Mouse (Mus musculus) embryo, embryonic 10 days (tissue): ENCODE measurements around the gene Dcdc2a.

Source experiments
- DNase-seq: peaks from one replicate; pipeline ENCODE4 v3.0.0-alpha.2; 2015; ENCODE audit warnings: low spot score

Gene Dcdc2a

DNA sequence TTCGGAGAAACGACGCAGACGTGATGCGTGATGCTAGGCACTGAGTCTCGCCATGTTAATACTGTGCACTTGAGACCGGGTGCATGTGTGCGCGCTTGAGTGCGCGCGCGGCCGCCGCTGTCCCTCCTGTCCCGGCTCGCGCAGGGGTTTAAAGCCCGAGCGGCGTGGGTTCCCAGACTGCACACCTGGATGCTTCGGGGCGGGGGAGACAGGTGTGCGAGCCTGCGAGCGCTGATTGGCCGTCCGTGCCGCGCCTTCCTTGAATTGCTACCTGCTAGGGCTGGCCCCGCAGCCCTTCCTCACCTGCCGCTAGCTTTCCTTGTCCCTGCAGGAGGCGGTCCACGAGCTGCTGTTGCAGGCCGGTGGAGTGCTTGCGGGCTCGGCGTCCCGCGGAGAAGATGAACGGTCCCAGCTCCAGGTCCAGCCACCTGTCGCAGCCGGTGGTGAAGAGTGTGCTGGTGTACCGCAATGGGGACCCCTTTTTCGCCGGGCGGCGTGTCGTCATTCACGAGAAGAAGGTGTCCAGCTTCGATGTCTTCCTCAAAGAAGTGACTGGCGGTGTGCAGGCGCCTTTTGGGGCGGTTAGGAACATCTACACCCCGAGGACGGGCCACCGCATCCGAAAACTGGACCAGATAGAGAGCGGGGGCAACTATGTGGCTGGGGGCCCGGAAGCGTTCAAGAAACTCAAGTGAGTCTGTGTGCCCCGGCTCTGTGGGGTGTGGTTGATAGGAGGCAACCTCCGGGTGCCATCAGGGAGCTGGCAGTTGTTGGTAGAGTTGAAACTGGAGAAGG is at the start of gene Dcdc2a:
TSS of gene Dcdc2a (plus strand) at position 132 of the 795 bp plus-strand sequence.
- DNase-seq = peak; percentile 41

DNA sequence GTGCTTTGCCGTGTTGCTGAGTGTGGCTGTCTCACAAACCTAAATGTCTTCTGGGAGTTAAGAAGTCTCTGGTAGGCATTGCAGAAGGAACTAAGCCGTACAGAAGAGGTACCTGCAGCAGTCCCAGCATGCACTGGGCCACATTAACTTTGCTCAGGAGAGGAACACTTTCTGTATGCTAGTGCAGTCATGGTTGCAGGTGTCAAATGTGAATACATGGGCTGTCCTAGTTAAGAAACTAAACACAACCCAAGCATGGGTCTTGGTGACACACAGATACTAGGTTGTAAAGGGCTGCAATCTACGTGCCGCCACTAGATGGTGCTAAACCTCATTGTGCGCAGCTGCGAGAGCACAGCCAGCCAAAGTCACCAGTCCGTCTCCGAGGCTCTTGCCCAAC is 48.7 kb upstream of the Dcdc2a start:
- no peak for DNase-seq

DNA sequence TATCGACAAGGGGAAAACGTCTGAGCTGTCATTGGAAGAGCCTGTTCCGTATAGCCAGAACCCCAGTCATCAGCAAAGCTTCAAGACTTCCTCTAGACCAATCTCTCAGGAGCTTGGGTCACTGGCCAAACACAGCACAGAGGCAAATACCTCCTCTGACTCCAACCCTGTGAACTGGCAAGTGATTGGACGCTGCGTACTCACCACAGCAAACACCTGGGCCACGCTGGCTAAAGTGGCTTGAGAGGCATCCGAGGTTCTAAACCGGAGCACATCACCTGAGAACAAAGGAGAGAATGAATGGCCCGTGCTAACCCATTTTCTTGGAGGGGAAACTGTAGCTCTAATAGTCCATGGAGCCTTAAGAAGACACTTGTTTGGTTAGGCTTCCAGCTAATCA is 37.5 kb upstream of the Dcdc2a start:
- DNase-seq = no peak

DNA sequence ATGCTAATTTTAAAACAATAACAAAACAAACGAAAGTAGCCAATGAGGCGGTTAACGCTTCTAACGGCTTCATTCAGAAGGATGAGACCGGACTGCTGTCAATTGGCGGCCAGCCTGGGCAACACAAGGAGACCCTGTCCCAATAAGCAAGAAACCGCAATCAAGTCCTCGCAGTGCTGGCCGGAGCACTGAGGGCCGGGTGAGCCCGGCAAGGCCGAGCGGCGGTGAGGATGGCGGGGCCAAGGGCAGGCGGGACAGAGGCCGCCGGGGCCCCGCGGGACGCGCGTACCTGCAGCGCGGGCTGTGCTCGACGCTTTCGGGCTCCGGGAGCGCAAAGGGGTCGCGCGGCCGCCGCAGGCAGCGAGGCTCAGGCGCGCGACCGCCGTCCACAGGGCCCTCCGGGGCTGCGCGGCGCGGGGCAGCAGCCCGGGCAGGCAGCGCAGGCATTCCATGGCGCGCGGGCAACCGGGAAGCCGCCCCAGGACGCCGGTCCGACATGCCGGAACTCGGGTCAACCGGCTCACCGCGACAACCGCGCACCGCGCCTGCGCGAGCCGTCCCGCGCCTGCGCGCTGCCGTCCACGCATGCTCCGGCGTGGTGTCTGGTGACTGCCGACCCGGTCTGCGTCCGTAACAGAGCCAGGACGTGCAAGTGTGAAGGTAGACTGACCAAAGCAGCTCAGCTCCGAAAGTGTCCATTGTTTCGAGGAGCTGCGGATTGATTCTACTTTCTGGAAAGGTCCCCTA is 35.8 kb upstream of the Dcdc2a start, which contains the start of gene Mrs2:
TSS of gene Mrs2 (minus strand) at position 587 of the 747 bp plus-strand sequence.
- DNase-seq = peak; percentile 93

DNA sequence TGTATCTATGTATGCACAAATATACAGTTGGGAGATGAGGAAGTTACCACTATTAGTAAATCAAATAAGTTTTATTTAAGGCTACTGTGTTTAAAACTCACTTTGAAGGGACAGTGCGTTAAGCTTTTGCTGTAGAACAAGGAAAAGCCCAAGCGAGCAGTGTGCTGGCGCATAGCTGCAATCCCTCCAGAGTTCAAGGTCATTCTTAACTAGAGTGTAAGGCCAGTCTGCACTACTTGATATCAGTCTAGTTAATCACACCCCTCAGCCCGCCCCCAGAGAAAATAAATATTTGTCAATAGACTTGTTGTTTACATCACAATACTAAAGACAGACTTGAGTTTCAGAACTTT is 35.3 kb upstream of the Dcdc2a start:
- DNase-seq = no peak

DNA sequence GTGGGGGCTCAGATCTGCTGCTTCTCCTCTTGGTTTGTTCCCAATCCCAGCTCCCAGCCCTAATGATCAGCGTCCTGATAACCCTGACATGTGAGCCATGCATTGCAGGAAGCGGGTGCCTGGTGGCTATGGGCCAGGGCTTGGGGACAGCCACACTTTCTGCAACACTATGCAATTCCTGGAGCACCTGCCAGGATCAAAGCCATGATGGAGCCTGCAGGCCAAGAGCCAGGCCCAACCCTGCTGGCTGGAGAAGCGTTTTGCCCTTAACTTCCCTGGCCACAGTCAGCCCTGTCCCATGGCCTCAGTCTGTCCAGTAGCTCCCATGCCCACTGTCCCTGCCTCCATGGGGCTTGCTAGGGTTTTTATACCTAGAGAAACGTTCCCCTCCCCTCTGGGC is 33.4 kb upstream of the Dcdc2a start:
- DNase-seq = no peak

DNA sequence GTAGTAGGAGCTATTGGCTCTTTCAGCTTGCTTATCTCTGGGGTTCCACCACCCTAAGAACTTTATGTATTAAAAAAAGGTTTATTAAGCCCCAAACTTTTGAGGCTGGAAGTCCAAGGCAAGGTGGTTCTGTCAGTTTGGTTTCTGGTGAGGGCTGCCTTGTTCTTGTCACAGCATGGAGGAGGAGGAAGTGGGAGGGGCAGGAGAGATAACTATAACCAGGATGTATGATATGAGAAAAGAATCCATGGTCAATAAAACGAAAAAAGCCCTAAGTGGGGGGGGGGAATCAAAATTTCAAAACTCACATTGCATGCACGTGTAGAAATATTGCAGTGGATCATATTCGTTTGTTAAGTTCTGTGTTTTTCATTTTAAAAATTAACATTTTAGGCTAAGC is 32.7 kb upstream of the Dcdc2a start:
- DNase-seq = no peak

DNA sequence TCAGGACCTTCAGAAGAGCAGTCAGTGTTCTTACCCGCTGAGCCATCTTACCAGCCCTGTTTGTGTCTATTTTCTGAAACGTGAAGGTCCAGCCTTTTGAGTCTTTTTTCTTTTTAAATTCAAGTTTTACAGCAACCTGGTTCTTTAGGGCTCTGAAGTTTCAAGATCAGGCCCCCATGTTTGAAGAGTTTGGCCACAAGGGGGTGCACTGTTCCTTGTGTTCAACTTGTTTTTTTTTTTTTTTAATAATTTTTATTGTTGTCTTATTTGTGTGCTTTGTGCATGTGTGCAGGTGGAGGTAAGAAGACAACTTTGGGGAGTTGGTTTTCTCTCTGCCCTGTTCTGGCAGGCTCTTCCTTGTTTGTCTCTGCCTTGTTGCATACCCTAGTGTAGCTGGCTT is 31.1 kb upstream of the Dcdc2a start:
- DNase-seq = peak; percentile 68

DNA sequence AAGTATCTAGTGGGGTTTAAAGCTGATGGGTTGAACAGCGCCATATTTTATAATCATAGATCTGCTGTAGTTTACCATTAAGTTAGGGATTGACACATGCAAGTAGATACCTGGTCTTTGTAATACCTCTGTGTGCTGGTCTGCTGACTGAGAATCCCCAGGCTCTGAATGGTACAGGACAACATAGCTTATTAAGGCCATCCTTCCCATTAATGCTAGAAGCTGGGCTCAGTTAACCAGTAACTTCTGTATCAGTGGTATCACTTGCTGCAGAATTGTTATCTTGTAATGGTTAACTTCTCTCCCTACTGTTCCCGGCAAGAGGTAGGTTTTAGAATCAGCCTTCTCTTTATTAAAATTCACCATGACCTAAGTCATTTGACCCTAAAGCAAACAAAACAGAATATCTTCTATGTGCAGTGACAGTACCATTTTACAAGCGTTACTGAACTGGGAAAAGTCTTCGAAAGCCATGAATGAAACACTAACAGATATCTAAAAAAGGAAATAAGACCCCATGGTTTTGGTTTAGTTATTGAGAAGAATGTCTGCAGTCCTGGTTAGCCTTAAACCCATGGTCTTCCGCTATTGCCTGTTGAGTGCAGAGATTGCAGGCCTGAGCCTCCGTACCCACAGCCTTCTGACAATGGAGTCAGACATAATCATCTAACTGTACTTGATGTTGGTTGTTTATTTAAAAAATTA is 29.2 kb upstream of the Dcdc2a start:
- no peak for DNase-seq

DNA sequence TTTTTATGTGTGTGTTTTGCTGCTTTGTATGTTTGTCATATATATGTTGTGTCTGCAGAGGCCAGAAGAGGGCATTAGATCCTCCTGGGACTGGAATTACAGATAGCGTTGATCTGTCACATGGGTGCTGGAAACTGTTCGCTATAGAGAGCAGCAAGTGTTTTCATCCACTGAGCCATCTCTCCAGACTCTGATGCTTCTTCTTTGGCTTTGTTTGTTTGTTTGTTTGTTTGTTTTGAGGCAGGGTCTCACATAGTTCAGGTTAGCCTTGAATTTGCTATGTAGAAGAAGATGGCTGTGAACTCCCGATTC is 28.7 kb upstream of the Dcdc2a start:
- no peak for DNase-seq

DNA sequence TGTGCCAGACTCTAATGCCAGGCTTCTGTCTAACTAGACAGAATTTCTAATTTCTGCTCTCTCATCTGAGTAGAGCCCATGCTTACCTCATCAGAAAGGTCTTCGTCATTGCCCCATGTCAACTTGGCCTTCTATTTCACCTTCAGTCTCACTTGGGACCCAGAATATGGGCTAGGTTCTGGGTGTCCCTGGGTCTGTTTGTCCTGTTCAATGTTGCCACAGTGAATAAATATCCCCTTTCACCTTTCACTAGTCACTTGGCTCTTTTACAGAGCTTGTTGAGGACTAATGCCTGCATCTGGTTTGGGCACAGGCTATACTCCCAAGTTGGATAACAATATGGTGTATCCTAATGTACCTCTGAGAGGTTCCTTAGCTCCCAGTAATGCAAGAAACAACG is 16.3 kb upstream of the Dcdc2a start:
- DNase-seq = no peak

DNA sequence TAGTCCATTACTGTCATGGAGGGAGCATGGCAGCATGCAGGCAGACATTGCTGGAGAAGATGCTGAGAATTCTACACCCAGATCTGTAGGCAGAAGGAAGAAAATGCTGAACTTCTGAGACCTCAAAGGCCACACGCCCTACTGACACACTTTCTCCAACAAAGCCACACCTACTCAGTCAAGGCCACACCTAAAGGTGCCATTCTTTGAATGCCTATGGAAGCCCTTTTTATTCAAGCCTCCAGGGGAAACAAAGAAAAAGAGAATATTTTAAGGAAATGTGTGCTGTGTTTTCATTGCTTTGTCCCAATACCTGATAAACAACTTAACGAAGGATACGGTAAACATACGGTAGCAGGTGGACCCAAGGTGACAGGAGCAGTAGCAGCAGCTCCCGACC is 3.1 kb upstream of the Dcdc2a start:
- no peak for DNase-seq

DNA sequence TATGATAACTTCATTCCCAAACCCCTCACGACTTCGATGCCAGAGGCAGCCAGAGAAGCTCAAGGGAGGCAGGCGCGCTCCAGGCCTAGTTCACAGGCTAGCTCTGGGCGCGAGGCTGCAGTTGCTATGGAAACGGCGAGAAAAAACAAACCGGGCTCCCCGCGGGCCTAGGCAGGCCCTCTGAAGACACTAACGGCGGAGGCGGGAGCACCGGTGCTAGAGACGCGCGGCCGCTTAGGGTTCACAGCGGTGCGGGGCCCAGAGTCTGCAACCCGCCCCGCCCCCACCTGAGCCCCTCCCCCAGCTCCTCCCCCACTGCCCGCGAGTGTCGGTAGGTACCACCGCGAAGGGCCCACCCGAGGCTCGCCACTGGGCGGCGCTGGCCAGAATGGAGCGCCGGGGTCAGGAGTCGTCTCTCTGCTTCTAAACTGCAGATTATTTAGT is 671 bp upstream of the Dcdc2a start:
- DNase-seq = peak; percentile 84

DNA sequence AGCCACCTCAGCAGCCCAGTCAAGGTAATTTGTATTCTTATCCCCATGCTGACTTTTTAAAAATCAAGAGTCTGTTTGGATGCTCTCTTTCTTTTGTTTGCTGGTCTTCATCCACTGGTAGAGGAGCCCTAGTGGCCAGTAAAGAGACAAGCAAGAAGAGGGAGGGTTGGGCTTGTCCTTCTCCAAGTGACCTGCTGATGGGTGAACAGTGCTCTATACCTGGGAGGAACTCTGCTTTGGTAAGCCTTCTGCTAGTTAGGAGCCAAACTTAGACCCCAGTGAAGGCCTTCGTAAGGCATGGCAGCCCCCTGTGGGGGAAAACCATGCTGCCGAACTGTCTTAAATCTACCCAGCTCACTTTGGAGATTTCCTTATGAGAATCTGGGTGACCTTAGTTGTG is 10.9 kb downstream of the Dcdc2a start:
- DNase-seq = no peak

DNA sequence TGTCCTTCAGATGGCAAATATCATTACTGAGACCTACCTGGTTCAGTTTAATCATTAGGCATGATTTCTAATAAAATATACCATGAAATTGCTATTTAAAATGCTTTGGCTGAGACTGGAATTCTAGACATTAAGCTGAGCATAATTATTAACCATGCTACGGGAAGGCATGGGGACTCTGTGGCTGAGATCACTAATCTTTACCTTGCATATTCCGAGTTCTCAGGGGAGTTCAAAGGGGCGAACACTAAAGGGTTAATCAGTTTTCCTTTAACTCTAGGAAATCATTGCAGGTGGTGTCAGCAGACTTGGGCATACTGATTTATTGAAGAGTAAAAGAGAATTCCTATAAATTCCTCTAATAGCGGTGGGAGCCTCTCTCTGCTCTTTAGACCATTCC is 11.4 kb downstream of the Dcdc2a start:
- DNase-seq = no peak

DNA sequence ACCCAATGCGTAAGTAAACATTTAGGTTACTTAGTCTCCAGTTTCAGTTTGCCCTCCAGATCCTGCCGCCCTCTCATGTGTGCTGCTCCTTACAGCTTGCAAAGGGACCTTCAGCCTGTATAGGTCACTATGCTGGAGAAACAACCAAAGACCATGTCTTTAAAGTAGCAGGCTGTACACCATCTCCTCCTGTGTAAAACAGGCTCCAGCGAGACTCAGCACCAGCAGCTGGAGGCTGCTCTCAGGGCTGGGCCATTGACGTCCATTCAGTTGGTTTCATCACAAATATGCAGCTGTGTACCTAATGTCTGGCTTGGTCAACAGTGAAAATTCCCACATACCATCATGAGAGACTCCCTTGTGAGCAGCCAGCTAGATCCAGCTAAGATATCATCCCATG is 14.0 kb downstream of the Dcdc2a start:
- DNase-seq = no peak

DNA sequence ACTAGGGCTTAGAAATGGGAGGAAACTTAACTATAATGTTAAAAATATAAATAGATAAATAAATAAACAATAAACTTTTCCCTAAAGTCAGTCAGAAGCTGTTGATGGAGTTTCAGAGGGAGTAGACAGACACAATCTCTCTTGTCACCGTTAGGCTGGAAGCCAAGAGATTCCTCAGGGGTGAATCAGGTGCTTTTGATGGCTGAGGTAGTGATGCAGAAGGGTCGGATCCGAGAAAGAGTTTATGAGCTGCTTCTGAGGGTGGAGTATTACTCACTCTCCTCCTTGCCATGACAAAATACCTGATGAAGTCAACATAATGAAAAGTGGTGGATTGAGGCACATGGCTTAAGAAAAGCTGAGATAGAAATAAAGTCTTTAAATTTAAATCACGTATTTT is 15.0 kb downstream of the Dcdc2a start:
- DNase-seq = no peak

DNA sequence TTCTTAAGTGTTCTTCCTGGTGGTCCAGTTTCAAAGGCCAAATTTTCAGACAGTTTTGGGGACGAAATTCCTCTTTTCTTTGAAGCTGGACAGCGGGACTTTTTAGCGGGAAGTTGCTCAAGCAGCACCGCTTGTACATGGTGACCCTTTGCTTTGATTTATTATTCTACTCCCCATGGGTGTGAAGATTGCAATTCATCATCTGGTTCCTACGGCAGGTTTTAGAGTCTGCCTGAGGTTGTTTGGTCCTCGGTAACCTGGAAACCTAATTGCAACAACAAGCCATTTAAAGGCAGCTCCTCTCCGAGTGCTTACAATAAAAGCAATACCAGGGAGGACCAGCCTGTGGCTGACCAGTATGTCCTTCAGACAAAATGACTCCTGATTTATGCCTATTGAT is 21.5 kb downstream of the Dcdc2a start:
- peak; percentile 69 for DNase-seq

DNA sequence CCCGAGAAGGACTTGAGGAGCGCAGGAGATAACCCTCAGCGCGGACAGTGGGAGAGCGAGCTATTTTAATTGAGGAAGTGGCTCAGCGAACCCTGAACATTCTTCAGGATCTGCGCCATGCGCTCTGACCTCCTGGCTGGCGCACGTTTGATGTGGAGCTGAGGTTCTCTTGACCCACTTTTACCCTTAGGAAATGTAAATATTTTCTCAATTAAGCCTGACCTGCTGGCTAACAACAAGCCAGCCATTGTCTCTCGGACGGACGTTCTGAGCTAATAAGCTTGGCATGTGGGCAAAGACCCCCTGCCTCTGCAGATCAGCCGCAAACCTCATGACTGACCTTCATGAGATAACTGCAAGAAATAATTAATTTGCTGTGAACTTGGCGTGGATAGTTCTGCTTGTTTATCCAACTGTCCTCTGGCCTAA is 27.4 kb downstream of the Dcdc2a start:
- peak; percentile 79 for DNase-seq

DNA sequence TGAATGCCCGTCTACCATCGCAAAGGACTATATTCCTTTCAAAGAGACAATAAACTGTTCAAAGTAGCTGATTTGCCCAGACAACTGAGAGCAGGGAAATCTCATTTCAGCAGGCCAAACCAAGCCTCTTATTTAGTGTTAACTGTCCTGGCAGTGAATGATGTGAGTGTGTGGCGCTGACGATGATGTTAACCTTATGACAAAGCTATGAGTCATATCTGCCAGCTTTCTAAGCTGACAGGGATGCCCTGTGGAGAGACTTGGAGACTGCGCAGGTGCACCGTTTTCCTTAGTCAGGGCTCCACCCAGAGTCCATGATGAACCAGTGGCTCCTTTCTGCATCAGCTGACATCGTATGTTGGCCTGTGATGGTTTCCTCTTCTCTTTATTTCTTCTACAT is 29.3 kb downstream of the Dcdc2a start:
- DNase-seq = no peak

DNA sequence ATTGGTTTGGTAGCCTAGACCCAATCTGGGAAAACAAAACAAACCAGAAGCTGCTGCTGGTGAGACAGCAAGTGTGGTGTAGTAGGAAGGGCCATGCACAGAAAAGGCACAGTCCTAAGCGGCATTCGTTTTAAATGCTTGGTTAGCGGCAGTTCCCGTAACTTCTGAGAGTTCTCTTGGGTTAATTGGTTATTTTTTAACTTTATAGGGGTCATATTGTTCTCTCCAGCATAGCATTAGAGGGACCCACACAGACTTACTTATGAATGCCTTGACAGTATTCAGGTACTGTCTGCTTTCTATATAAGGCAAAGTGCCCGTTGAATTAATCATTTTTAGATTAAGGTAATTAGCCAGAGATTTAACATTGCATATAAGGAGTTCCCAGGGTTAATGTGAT is 35.5 kb downstream of the Dcdc2a start:
- no peak for DNase-seq

DNA sequence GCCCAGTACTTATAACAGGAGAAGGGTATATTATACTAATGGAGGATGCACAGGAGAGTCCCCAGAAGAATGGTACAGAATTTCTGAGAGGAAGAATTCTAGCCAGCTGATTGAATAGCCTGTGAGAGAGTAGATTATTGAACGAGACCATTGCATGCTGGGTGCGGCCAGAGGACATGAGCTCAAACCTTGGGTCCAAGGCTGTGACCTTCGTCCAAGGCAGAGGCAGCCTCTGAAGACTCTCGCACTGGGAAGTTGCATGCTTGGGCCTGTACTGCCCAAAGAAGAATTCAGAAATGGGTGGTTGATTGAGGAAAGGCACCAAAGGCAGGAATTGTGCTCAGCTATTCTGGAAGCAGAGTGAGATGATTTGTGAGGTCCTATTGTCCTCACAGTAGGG is 38.0 kb downstream of the Dcdc2a start:
- no peak for DNase-seq

DNA sequence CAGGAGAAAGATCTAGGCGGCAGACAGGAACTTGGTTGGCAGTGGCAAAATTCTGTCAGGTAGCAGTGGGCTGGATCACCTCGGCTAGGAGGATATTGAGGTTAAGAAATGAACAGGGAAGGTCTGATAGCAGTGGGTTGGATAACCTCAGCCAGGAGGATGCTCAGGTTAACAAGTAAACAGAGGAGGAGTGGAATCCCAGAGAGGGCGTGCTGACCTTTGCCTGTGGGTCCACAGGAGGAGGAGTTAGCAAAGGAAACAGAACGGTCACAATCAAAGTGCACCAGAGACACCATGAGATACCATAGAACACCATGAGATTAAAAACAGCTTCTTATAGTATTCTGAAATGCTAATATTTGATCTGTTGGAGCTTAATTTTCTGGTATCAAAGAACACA is 38.6 kb downstream of the Dcdc2a start:
- no peak for DNase-seq
